Mouse (Mus musculus) heart, embryonic 14.5 days (tissue): ENCODE measurements at regions not wholly inside any gene's neighbourhood (a gene's known extent, or its start where the extent isn't known, plus 50 kb on each side); places are given as distances from the start of the nearest gene placed in this dataset.

ENCODE experiments used
- ATAC-seq: fragments of 200-750 bp; cut with Nextera tagmentation; 2 replicates; pipeline ENCODE4 v1.8.0; 2017; ENCODE audit warnings: low read depth, moderate TSS enrichment; ENCODE audit not compliant: insufficient number of reproducible peaks, insufficient read depth, low FRiP score
- H3K27ac ChIP-seq, 2 experiments: fragments of 200-500 bp in 1 of 2; fragments of 300-500 bp in 1 of 2; sonication (generic) in 1 of 2; replicated peaks in 1 of 2; 2 replicates each; pipeline ENCODE4 v1.5.1; 2012 to 2014; ENCODE audit warnings: low read depth in 2 of 2, low read length in 2 of 2, control low read depth in 1 of 2, mild to moderate bottlenecking in 1 of 2, mixed read lengths in 1 of 2; ENCODE audit not compliant: control insufficient read depth in 1 of 2, insufficient read depth in 1 of 2
- H3K27me3 ChIP-seq: fragments of 300-500 bp; sonication (generic); 2 replicates; pipeline ENCODE4 v1.6.1; 2014; ENCODE audit warnings: mild to moderate bottlenecking, low read length, control low read depth; ENCODE audit not compliant: control insufficient read depth, insufficient read depth
- H3K36me3 ChIP-seq: fragments of 300-500 bp; sonication (generic); 2 replicates; pipeline ENCODE4 v1.6.1; 2014; ENCODE audit warnings: mild to moderate bottlenecking, control low read depth, low read length, mixed read lengths; ENCODE audit not compliant: control insufficient read depth, insufficient read depth
- H3K4me1 ChIP-seq, 2 experiments: fragments of 200-500 bp in 1 of 2; fragments of 300-500 bp in 1 of 2; sonication (generic) in 1 of 2; 2 replicates each; pipeline ENCODE4 v1.6.1; 2012 to 2014; ENCODE audit warnings: low read length in 2 of 2, control low read depth in 1 of 2, mixed read lengths in 1 of 2; ENCODE audit not compliant: control insufficient read depth in 2 of 2, insufficient read depth in 2 of 2
- H3K4me2 ChIP-seq: fragments of 300-500 bp; sonication (generic); 2 replicates; pipeline ENCODE4 v1.6.1; 2014; ENCODE audit warnings: mild to moderate bottlenecking, low read length
- H3K4me3 ChIP-seq, 2 experiments: fragments of 200-500 bp in 1 of 2; fragments of 300-500 bp in 1 of 2; sonication (generic) in 1 of 2; 2 replicates each; pipeline ENCODE4 v1.5.1; 2012 to 2014; ENCODE audit warnings: low read length in 2 of 2, mild to moderate bottlenecking in 2 of 2, control low read depth in 1 of 2, low read depth in 1 of 2, moderate library complexity in 1 of 2; ENCODE audit not compliant: control insufficient read depth in 1 of 2, insufficient read depth in 1 of 2
- H3K9ac ChIP-seq: fragments of 300-500 bp; sonication (generic); 2 replicates; pipeline ENCODE4 v1.6.1; 2014; ENCODE audit warnings: mild to moderate bottlenecking, low read length
- H3K9me3 ChIP-seq: fragments of 300-500 bp; sonication (generic); 2 replicates; pipeline ENCODE4 v1.6.1; 2016; ENCODE audit warnings: low read length, control low read depth; ENCODE audit not compliant: control insufficient read depth
- whole genome bisulfite sequencing: fragments of 180-500 bp; shearing (Covaris S2); extraction: QIAGEN DNeasy Blood & Tissue Kit; methylation state at CpG from one replicate; pipeline ENCODE4 v1.1.7; 2014; 5-methylcytosine and 5-hydroxymethylcytosine counted together

DNA sequence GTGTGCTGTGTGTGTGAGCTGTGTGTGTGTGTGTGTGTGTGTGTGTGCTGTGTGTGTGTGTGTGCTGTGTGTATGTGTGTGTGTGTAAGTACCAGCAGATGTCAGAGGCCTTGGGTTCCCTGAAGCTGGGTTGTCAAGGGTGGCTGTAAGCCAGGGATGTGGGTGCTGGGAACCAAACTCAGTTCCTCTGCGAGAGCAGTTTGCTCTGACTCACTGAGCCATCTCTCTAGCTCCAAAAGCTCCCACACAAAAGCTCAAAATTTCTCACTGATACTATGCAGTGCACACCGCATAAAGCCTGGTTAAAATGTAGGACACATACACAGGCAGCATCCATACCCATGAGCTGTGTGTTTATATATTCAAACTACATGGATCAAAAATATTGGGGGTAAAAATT is 172.9 kb upstream of the Clec14a start:
- H3K9ac ChIP-seq: no peak overlapping the region
- no peaks in the 10 kb centered on the region for H3K36me3 ChIP-seq
- H3K27me3 ChIP-seq: no peaks in the 10 kb centered on the region
- H3K27ac ChIP-seq: no peak overlapping the region
- no peaks in the 10 kb centered on the region for H3K9me3 ChIP-seq
- 84% methylated on average over 2 of the region's 2 CpGs for WGBS
- no peak for ATAC-seq
- H3K4me3 ChIP-seq: no peak overlapping the region
- H3K4me1 ChIP-seq: no peaks in the 10 kb centered on the region
- H3K4me2 ChIP-seq: no peak overlapping the region

DNA sequence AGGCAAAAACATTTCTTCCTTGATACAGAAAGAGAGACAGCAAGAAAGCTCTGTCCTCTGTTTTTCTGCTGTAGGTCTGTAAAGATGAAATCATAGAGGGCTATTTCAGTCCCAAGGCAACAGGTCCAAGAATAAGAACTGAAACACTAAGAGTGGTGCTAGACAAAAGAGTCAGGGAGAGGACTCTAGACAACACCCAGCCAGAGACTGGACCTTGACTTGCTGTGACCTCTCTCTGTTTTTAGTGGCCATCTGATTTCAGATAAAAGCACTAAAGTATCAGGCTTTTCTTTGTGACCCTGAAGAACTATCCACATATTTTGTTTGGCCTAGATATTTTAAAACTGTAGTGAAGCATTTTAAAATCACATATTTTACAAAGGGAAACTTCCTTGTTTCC is 171.6 kb upstream of the Clec14a start:
- Histone ChIP-seq H3K4me1 (no peaks in the 10 kb centered on the region), H3K9me3 (no peaks in the 10 kb centered on the region), H3K27me3 (no peaks in the 10 kb centered on the region), H3K36me3 (no peaks in the 10 kb centered on the region), H3K9ac (no peak overlapping the region), H3K4me2 (no peak overlapping the region), H3K27ac (no peak overlapping the region), H3K4me3 (no peak overlapping the region)
- no peak for ATAC-seq

- H3K9me3 ChIP-seq: no peaks in the 10 kb centered on the region
- no peak overlapping the region for H3K9ac ChIP-seq
- H3K4me2 ChIP-seq: no peak overlapping the region
- H3K4me3 ChIP-seq: no peak overlapping the region
- ATAC-seq: no peak
- H3K4me1 ChIP-seq: no peaks in the 10 kb centered on the region
- no peaks in the 10 kb centered on the region for H3K36me3 ChIP-seq
- no peak overlapping the region for H3K27ac ChIP-seq
- no peaks in the 10 kb centered on the region for H3K27me3 ChIP-seq
- 69% methylated on average over 6 of the region's 6 CpGs for WGBS
Observed at GRCm38 (mm10) chr12:58437031-58437430, 167.9 kb upstream of the Clec14a start.

GRCm38 (mm10) chr12:58434504-58434903 is 165.4 kb upstream of the Clec14a start:
- no peaks in the 10 kb centered on the region for H3K27me3 ChIP-seq
- no peaks in the 10 kb centered on the region for H3K9me3 ChIP-seq
- H3K4me2 ChIP-seq: no peak overlapping the region
- no peaks in the 10 kb centered on the region for H3K36me3 ChIP-seq
- ATAC-seq: no peak
- no peak overlapping the region for H3K9ac ChIP-seq
- WGBS: 72% methylated on average over 5 of the region's 5 CpGs
- H3K4me1 ChIP-seq: no peaks in the 10 kb centered on the region
- H3K27ac ChIP-seq: no peak overlapping the region
- no peak overlapping the region for H3K4me3 ChIP-seq

DNA sequence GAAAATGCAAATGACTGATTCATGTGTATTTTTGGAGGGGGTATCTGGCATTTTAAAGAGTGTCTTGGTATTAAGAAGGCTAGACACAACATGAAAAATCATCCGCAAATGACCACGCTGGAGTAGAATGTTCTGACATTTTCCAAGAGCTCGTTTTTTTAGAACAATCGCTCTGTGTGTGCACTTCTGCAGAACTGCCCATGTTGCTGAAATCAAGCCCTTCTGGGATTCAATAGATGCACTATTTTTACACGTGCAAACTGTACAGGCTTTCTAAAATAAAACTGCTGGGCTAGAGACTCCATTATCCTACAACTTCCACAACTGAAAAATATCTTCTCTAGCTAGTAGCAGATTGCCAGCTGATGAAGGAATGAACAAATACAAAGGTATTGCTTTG is 160.8 kb upstream of the Clec14a start:
- Histone ChIP-seq H3K27me3 (no peaks in the 10 kb centered on the region), H3K36me3 (no peaks in the 10 kb centered on the region), H3K9me3 (no peaks in the 10 kb centered on the region), H3K27ac (no peak overlapping the region), H3K4me1 (no peaks in the 10 kb centered on the region), H3K9ac (no peak overlapping the region), H3K4me3 (no peak overlapping the region), H3K4me2 (no peak overlapping the region)
- no peak for ATAC-seq
- WGBS: 75% methylated on average over 5 of the region's 5 CpGs

DNA sequence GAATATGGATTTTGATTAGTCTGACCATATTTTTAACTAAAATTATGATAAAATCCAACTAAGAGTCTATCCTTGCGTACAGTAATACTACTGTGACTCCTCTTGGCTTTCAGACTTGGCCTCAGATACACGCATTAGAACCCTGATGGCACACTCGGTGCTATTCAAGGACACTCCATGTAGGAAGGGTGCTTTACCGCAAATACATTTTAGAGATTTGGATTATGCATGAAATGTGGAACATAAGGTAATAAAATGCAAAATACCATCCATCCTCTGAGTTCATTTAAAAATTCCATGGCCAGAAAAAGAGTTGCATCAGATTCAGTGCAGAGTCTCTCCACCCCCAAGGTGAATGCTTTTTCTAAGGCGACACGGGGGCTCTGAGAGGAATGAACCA is 157.7 kb upstream of the Clec14a start:
- Histone ChIP-seq H3K4me3 (no peak overlapping the region), H3K9ac (no peak overlapping the region), H3K9me3 (no peaks in the 10 kb centered on the region), H3K27me3 (no peaks in the 10 kb centered on the region), H3K4me1 (no peaks in the 10 kb centered on the region), H3K4me2 (no peak overlapping the region), H3K36me3 (no peaks in the 10 kb centered on the region), H3K27ac (no peak overlapping the region)
- 91% methylated on average over 6 of the region's 6 CpGs for WGBS
- no peak for ATAC-seq

GRCm38 (mm10) chr12:58425961-58426360 is 156.9 kb upstream of the Clec14a start:
- H3K9ac ChIP-seq: no peak overlapping the region
- H3K4me1 ChIP-seq: no peaks in the 10 kb centered on the region
- no peaks in the 10 kb centered on the region for H3K36me3 ChIP-seq
- H3K27me3 ChIP-seq: no peaks in the 10 kb centered on the region
- no peak for ATAC-seq
- H3K9me3 ChIP-seq: no peaks in the 10 kb centered on the region
- H3K27ac ChIP-seq: no peak overlapping the region
- H3K4me2 ChIP-seq: no peak overlapping the region
- 65% methylated on average over 4 of the region's 4 CpGs for WGBS
- H3K4me3 ChIP-seq: no peak overlapping the region

DNA sequence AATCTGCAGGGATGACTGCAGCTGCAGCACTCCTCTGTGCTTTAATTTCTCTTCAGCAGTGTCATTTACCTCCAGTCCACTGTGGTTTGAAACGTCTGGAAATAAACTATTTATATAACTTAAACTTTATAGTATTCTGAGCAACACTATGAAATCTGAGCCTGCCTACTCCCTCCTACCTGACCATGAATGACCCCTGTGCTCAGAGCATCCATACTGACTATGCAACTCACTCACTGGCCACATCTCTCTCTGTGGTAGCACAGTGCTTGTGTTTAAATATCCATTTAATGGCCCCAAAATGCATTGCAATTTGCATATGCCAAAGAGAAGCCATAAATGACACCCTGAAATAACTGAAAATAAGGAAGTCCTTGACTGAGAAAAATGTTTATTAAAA is 154.5 kb upstream of the Clec14a start:
- Histone ChIP-seq H3K9me3 (no peaks in the 10 kb centered on the region), H3K4me1 (no peaks in the 10 kb centered on the region), H3K27ac (no peak overlapping the region), H3K4me2 (no peak overlapping the region), H3K27me3 (no peaks in the 10 kb centered on the region), H3K4me3 (no peak overlapping the region), H3K9ac (no peak overlapping the region), H3K36me3 (no peaks in the 10 kb centered on the region)
- ATAC-seq: no peak
- 37% methylated on average over 1 of the region's 1 CpGs for WGBS
